Mouse (Mus musculus) myocyte (in vitro differentiated cells): ENCODE measurements around the gene Gstt1. TPM values are rescaled to one million over a fixed set of nuclear protein-coding genes. Genes with fewer than 3 reads are reported as not detected.

Experiments
- H3K27me3 ChIP-seq: one replicate; pipeline ENCODE4 v1.6.1; 2011; ENCODE audit not compliant: control insufficient read depth, insufficient read depth, insufficient read length
- H3K36me3 ChIP-seq: one replicate; pipeline ENCODE4 v1.6.1; 2011; ENCODE audit not compliant: control insufficient read depth, insufficient read depth
- H3K4me2 ChIP-seq: one replicate; pipeline ENCODE4 v1.6.1; 2011; ENCODE audit warnings: low read depth, control low read depth
- H3K4me3 ChIP-seq: one replicate; pipeline ENCODE4 v1.5.1; 2011; ENCODE audit warnings: mild to moderate bottlenecking, control low read depth, moderate library complexity
- H3K79me2 ChIP-seq: one replicate; pipeline ENCODE4 v1.6.1; 2011; ENCODE audit not compliant: control insufficient read depth, insufficient read depth
- H3ac ChIP-seq: one replicate; pipeline ENCODE4 v1.6.1; 2011; ENCODE audit not compliant: control insufficient read depth, insufficient read length
- CEBPB ChIP-seq: IDR thresholded peaks from 2 replicates; pipeline ENCODE4 v1.6.1; 2011; ENCODE audit warnings: mild to moderate bottlenecking, moderate library complexity; ENCODE audit not compliant: poor library complexity, insufficient read depth, severe bottlenecking
- E2F4 ChIP-seq: IDR thresholded peaks from one replicate; pipeline ENCODE4 v1.6.1; 2011; ENCODE audit warnings: mild to moderate bottlenecking, control low read depth, moderate library complexity; ENCODE audit not compliant: insufficient read depth
- MAX ChIP-seq: IDR thresholded peaks from one replicate; pipeline ENCODE4 v1.6.1; 2011; ENCODE audit warnings: low read depth, mild to moderate bottlenecking, control low read depth
- MYOD1 ChIP-seq, 3 experiments: IDR thresholded peaks; one replicate each; pipeline ENCODE4 v1.6.1; 2011; ENCODE audit warnings: control low read depth in 2 of 3, low read depth in 2 of 3, mild to moderate bottlenecking in 2 of 3, moderate library complexity in 1 of 3; ENCODE audit not compliant: insufficient read length in 2 of 3, control insufficient read depth in 1 of 3
- MYOG ChIP-seq, 3 experiments: IDR thresholded peaks; one replicate each; pipeline ENCODE4 v1.6.1; 2011; ENCODE audit warnings: control low read depth in 2 of 3, low read depth in 2 of 3, mild to moderate bottlenecking in 2 of 3; ENCODE audit not compliant: insufficient read length in 2 of 3, control insufficient read depth in 1 of 3, insufficient read depth in 1 of 3
- POLR2A ChIP-seq: IDR thresholded peaks from one replicate; pipeline ENCODE4 v1.6.1; 2011; ENCODE audit warnings: low read depth, mild to moderate bottlenecking, control low read depth, moderate library complexity; ENCODE audit not compliant: insufficient read length
- POLR2AphosphoS2 ChIP-seq: IDR thresholded peaks from one replicate; pipeline ENCODE4 v1.6.1; 2011; ENCODE audit warnings: low read depth, control low read depth; ENCODE audit not compliant: insufficient read length
- REST ChIP-seq: IDR thresholded peaks from one replicate; pipeline ENCODE4 v1.6.1; 2011; ENCODE audit warnings: mild to moderate bottlenecking, control low read depth, moderate library complexity; ENCODE audit not compliant: insufficient read depth, insufficient read length
- SRF ChIP-seq: IDR thresholded peaks from one replicate; pipeline ENCODE4 v1.6.1; 2011; ENCODE audit warnings: low read depth; ENCODE audit not compliant: control insufficient read depth, insufficient read length
- TCF12 ChIP-seq: IDR thresholded peaks from one replicate; pipeline ENCODE4 v1.6.1; 2011; ENCODE audit warnings: mild to moderate bottlenecking, control low read depth; ENCODE audit not compliant: poor library complexity, insufficient read depth, severe bottlenecking
- TCF3 ChIP-seq: IDR thresholded peaks from one replicate; pipeline ENCODE4 v1.6.1; 2011; ENCODE audit warnings: low read depth, control low read depth; ENCODE audit not compliant: insufficient read length
- USF1 ChIP-seq: IDR thresholded peaks from one replicate; pipeline ENCODE4 v1.6.1; 2011; ENCODE audit warnings: low read depth, mild to moderate bottlenecking, control low read depth, moderate library complexity
- polyA plus RNA-seq: library from polyadenylated mRNA; unstranded; fragments of >200 nt; fragmentation: generic; extraction: Trizol; gene quantifications from one replicate; pipeline ENCODE4 v1.2.1, GENCODE M21; 2012; ENCODE audit warnings: missing spikeins

Gene Gstt1
- polyA plus RNA-seq, 1 experiment = 1.3 TPM

DNA sequence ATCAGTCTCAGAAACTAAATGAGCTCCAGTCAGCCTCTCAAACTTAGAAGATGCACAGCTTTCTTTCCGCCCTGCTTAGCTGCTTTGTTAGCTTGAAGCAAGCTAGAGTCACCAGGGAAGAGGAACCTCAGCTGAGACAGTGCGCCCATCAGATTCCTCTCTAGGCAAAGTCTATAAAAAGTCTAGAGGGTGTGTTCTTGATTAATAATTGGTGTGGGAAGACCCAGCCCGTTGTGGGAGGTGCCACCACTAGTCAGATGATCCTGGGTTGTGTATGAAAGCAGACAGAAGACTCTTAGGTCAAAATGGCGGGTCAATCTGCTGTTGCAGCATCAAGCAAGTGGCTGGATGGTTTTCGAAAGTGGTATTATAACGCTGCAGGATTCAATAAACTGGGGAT is 31.5 kb downstream of the Gstt1 start:
- no peak overlapping the region for H3K4me2 ChIP-seq
- no peaks in the 10 kb centered on the region for H3K27me3 ChIP-seq
- no peak overlapping the region for H3ac ChIP-seq

DNA sequence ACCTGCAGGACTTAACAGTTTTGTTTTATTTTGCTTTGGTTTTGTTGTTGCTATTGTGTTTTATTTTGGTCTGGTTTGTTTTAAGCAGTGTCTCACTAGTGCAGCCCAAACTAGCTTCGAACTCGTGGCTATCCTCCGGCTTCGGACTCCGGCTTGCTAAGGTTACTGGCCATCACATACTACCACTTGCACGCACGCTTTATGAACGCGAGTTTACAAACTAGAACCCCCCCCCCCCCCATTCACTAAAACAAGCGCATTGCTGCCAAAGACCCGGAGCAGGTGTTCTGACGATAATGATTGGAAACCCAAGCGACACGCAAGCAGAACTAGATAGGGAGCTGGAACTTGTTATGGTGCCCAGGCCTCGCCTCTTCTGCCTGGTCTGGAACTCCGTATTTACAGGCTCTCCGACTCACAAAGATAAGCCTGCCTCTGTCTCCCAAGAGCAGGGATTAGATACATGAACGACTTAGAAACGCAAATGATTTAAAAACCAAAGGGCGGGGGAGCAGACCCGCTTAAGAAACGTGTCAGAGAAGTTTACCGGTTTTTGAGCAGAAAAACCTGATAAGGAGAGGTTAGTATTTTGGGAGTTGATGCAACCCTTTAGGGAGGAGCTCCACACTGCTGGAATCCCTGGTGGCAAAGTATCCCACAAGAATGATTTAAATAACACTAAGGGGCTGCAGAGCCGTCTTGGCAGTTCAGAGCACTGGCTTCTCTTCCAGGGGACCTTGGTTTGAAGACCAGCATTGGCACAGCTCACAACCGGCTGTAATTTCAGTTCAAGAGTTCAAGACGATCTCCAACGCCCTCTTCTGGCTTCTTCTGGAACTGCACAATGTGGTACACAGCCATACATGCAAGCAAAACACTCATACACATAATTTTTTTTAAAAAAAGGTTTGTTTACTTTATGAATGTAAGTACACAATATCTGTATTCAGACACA is 33.6 kb downstream of the Gstt1 start:
- no peak for TF ChIP-seq MYOG (IDR thresholded peaks at IDR 0.05; ENCODE audit: control insufficient read depth in 1 of 3, insufficient read depth in 1 of 3, insufficient read length in 2 of 3, low read depth in 2 of 3)
- TF ChIP-seq CEBPB = no peak
- peak in 1 of 3 experiments; percentile 1 for TF ChIP-seq MYOD1 (IDR thresholded peaks at IDR 0.05; ENCODE audit: control insufficient read depth in 1 of 3, insufficient read length in 2 of 3, low read depth in 2 of 3)
- TF ChIP-seq SRF = no peak
- Histone ChIP-seq H3ac (peak overlapping the region; percentile 57), H3K79me2 (peaks cover 42% of the 10 kb centered on the region), H3K4me2 (peak overlapping the region; percentile 96), H3K27me3 (no peaks in the 10 kb centered on the region), H3K36me3 (no peaks in the 10 kb centered on the region), H3K4me3 (peak overlapping the region; percentile 84)

More for the DNA sequence above, 31.5 kb downstream of the Gstt1 start:
- no peak overlapping the region for H3K4me3 ChIP-seq
- H3K79me2 ChIP-seq = peaks cover 21% of the 10 kb centered on the region
- no peak for TF ChIP-seq MYOG (IDR thresholded peaks at IDR 0.05; ENCODE audit: control insufficient read depth in 1 of 3, insufficient read depth in 1 of 3, insufficient read length in 2 of 3, low read depth in 2 of 3)
- TF ChIP-seq CEBPB = no peak
- no peak for TF ChIP-seq POLR2AphosphoS2
- TF ChIP-seq TCF3 = no peak
- TF ChIP-seq SRF = no peak
- no peaks in the 10 kb centered on the region for H3K36me3 ChIP-seq

DNA sequence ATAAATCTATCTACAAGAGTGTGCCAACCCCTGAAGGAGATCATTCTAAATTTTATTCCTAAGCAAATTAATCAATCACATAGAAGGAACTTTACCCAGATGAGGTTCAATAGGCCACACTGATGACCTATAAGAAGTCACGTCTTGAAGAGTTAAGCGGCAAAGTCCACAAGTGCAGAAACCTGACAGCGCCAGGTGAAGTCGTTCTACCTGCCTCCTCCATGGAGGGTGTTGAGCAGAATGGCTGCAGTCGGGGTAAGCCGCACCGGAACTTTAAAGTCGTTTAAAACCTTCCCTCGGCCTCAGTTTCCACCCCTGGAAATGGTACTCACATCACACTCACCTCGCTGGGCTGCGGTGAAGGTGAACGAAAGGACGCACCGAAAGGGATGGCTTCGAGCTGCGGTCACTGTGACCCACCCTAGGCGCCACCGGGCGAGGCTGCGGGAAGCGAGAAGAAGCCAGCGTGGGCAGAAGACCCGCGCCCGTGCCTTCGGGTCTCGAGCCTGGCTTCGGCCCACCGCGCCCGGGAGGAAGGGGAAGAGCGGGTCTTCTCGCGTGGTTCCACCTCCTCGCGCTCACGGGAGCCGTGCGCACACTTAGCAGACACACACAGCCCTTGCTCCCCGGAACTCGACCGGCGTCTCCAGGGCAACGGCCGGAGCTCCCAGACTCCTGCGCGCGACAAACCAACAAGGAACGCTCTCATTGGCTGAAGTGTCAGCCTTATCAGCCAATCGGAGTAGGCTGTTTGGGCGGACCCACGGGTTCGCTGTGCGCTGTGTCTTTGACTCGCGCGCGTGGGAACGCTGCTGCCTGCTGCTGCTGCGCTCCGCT is 34.5 kb downstream of the Gstt1 start, which contains the start of gene Cabin1:
Gene Cabin1, minus strand, starts transcription at position 660 of the 837 bp plus-strand sequence.
- H3K79me2 ChIP-seq = peaks cover 47% of the 10 kb centered on the region
- H3K36me3 ChIP-seq = no peaks in the 10 kb centered on the region
- TF ChIP-seq MYOD1 (IDR thresholded peaks at IDR 0.05; ENCODE audit: control insufficient read depth in 1 of 3, insufficient read length in 2 of 3, low read depth in 2 of 3) (peak in 1 of 3 experiments; percentile 31), POLR2A (peak; percentile 84), REST (peak; percentile 18), TCF12 (no peak), E2F4 (no peak), TCF3 (no peak), POLR2AphosphoS2 (peak; percentile 96), USF1 (no peak), MYOG (IDR thresholded peaks at IDR 0.05; ENCODE audit: control insufficient read depth in 1 of 3, insufficient read depth in 1 of 3, insufficient read length in 2 of 3, low read depth in 2 of 3) (peak in 2 of 3 experiments; percentile 3 to 26), MAX (no peak), CEBPB (no peak), SRF (no peak)
- H3K4me3 ChIP-seq = peak within 1 kb of the TSS; percentile 84
- peak within 1 kb of the TSS; percentile 96 for H3K4me2 ChIP-seq
- H3ac ChIP-seq = peak within 1 kb of the TSS; percentile 57
- H3K27me3 ChIP-seq = no peaks in the 10 kb centered on the region

DNA sequence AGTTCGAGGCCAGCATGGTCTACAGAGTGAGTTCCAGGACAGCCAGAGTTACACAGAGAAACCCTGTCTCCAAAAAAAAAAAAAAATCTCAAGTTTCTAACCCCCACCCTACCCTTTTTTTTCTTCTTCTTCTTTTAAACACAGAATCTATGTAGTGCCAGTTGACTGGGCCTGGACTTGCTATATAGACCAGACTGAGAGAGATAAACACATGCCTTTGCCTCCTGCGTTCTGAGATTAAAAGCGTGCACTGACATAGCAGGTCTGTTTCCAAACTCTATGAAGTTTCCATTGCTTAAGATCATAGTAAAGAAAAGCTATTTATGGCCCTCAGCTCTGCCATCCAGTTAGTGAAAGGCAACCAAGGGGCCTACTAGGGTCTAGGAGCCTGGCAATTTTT is 36.0 kb downstream of the Gstt1 start:
- no peaks in the 10 kb centered on the region for H3K36me3 ChIP-seq
- TF ChIP-seq TCF12 = no peak
- TF ChIP-seq REST = no peak
- no peak for TF ChIP-seq SRF
- no peak for TF ChIP-seq MAX
- TF ChIP-seq USF1 = no peak
- no peak for TF ChIP-seq TCF3
- TF ChIP-seq MYOD1 (IDR thresholded peaks at IDR 0.05; ENCODE audit: control insufficient read depth in 1 of 3, insufficient read length in 2 of 3, low read depth in 2 of 3) = no peak
- no peak for TF ChIP-seq MYOG (IDR thresholded peaks at IDR 0.05; ENCODE audit: control insufficient read depth in 1 of 3, insufficient read depth in 1 of 3, insufficient read length in 2 of 3, low read depth in 2 of 3)
- no peak for TF ChIP-seq POLR2AphosphoS2
- TF ChIP-seq E2F4 = no peak
- TF ChIP-seq CEBPB = no peak
- H3K79me2 ChIP-seq = peaks cover 47% of the 10 kb centered on the region
- H3K4me2 ChIP-seq = no peak overlapping the region
- H3ac ChIP-seq = no peak overlapping the region
- H3K27me3 ChIP-seq = no peaks in the 10 kb centered on the region
- no peak overlapping the region for H3K4me3 ChIP-seq
